Mouse (Mus musculus) forelimb bud, embryonic 11.5 days (tissue): ENCODE results near the gene Cetn3.

Experiments
- DNase-seq: peaks from one replicate; pipeline ENCODE4 v3.0.0-alpha.2; 2012; ENCODE audit warnings: low read depth, low spot score

The Cetn3 gene

GRCm38 (mm10) chr13:81822750-81823149 is 39.9 kb downstream of the Cetn3 start:
- no peak for DNase-seq

DNA sequence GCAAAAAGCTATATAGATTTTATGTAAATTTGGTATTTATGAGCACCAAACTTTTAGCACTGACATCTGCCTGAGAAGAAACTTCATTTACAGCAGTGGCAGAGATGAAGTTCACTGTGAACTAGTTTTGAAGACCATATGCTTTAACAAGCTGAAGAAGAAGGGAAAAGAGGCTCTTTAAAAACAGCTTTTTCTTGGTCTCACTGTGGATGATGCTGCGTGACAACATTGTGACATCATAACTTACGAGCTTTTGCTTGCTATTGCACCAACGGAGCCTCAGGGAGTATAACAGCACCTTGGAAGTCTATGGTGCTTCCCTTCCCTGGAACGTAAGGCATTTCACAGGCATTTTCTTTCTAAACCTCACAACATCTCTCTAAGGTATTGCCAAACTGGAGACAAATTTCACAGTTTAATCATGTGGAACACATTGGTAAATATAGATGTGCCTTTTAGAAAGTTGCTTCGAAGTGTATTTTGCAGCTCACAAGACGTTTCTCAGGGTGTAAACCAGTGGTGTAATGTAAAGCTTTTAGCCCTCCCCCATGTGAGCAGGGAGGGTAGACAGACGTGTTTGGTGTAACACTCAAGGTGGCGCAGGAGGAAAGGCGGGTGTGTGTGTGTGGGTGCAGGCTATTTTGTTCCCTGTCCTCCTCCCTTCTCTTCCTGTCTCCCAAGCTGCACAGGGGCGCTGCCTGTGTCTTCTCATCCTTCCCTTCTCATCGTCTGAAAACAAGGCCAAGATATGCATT is 41.9 kb downstream of the Cetn3 start:
- no peak for DNase-seq

DNA sequence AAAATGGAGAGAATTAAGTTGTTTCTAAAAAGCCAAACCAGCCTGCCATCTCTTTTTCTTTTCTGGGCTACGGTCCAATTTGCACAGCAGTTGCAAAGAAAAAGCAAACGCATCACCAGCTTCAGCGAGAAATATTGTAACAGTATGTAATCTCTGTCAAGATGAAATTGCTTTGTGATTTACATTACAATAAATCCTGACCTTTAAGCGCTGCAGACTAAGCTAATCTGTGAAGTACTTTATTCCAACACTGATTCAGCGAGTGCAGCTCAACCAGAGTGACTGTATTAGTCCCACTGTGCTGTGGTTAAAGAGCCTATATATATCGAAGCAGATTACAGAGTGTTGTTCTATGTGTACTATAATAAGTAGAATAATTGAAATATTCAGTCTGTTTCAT is 45.6 kb downstream of the Cetn3 start:
- no peak for DNase-seq

- no peak for DNase-seq
These were observed 49.0 kb downstream of the Cetn3 start for GRCm38 (mm10) chr13:81831838-81832237.

GRCm38 (mm10) chr13:81836386-81837177 is 53.7 kb downstream of the Cetn3 start:
- no peak for DNase-seq

DNA sequence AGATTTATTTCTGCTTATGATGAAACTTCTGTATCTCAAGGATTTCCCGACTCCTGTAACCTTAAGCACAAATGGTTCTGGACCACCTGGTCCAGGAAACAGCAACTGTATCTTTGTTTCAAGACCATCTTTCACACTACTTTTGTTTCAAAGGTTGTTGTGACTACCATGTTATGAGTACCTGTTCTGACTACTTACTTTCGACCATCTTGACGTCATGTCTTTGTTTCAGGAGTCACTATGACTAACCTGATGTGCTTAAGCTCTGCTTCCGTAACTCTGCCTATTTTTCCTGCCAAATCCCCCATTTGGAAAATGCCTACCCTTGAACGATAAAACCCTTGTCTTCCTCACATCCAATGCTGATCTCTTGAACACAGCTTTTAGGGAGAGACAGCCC is 55.1 kb downstream of the Cetn3 start:
- no peak for DNase-seq

DNA sequence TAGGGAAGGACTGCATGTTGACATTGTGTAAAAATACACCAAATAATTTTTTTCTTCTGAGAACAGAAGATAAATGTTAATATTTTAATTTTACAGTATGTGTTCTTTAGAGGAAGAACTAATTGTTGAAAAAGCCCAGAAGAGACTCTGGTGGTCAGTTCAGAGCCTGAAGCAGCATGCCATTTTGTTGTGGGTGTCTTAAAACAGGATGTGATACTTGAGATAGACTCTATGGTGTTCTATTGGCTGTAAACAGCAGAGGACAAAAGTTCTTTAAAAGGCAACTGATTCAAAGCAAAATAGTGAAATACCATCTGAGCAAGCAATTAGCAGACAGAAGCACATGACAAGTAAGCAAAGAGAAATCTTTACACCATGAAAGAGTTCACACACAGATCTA is 56.1 kb downstream of the Cetn3 start:
- DNase-seq: no peak

GRCm38 (mm10) chr13:81840246-81840645 is 57.4 kb downstream of the Cetn3 start:
- no peak for DNase-seq

- DNase-seq: no peak
These were observed 57.8 kb downstream of the Cetn3 start for GRCm38 (mm10) chr13:81840646-81841045.

GRCm38 (mm10) chr13:81842278-81842677 is 59.4 kb downstream of the Cetn3 start:
- DNase-seq: no peak
